In the genomic region with DNA sequence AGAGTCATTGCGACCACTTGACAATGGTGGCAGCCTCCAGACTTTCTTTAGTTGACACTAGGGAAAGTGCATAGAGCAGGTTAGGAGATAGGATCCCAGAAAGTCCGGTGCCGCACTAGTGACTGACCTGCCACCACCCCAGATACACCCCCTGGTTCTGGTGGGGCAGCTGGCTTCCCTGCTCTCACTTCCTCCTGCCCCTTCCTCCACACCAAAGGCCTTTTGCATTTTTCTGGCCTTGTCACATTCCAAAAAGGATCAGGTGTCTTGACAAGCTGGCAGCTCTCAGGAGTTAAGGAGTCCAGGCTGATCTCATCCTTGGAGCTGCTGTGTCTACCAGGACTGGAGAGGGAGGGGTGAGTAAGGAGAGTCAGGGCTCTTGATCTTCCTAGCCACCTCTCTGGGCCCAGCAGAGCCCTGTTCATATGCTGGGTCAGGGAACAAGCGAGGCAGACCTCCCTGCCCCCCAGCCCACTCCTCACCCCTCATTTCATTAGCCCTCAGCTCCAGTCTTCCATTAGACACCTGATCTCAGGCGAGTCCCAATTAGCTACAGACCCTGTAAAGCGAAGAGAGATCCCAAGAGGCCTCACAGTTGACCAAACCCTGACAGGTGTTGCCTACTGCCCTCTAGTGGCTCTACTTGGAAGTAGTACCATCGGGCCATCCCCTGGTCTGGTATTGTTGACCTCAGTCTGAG, we compare ENCODE assay signal across 8 mouse cellular contexts. TPM values are rescaled to one million over a fixed set of nuclear protein-coding genes. Genes with fewer than 3 reads are reported as not detected.
DNase-seq lines count a peak whose midpoint lies in the region; ATAC-seq and TF ChIP-seq lines count a peak whose summit lies in the region.

No protein-coding gene starts in this region.

- ATAC-seq in forebrain, embryonic 12.5 days (ENCODE audit: low FRiP score), result peak; percentile 77
- ATAC-seq in limb, embryonic 11.5 days (ENCODE audit: insufficient number of reproducible peaks, low FRiP score, low TSS enrichment, low read depth), result 0 out of 2 replicates have a peak, but pooled peaks have one; percentile 51
- ATAC-seq in midbrain, embryonic 16.5 days, result peak; percentile 51
- ATAC-seq in stomach, postnatal 0 days (ENCODE audit: low FRiP score, low TSS enrichment), result no peak

- no peak overlapping the region for H3K4me2 ChIP-seq in forebrain, embryonic 12.5 days
- no peak overlapping the region for H3K4me2 ChIP-seq in limb, embryonic 11.5 days (ENCODE audit: low read depth, severe bottlenecking)
- no peak overlapping the region for H3K4me2 ChIP-seq in midbrain, embryonic 16.5 days (ENCODE audit: low read length)
- H3K4me2 ChIP-seq in stomach, postnatal 0 days (replicated peaks; ENCODE audit: low read depth), result no peak overlapping the region

- no peak overlapping the region for H3K4me3 ChIP-seq in forebrain, embryonic 12.5 days (replicated peaks)
- no peak overlapping the region for H3K4me3 ChIP-seq in hindbrain, embryonic 10.5 days
- H3K4me3 ChIP-seq in limb, embryonic 11.5 days (ENCODE audit: low read depth, low read length), result no peak overlapping the region
- H3K4me3 ChIP-seq in midbrain, embryonic 16.5 days (ENCODE audit: low read depth, low read length), result no peak overlapping the region
- H3K4me3 ChIP-seq in stomach, postnatal 0 days (ENCODE audit: low read depth, low read length), result no peak overlapping the region

- peak overlapping the region; percentile 74 for H3K27ac ChIP-seq in forebrain, embryonic 12.5 days
- peak overlapping the region; percentile 66 for H3K27ac ChIP-seq in hindbrain, embryonic 10.5 days
- no peak overlapping the region for H3K27ac ChIP-seq in limb, embryonic 11.5 days (replicated peaks; ENCODE audit: low read depth, low read length)
- H3K27ac ChIP-seq in midbrain, embryonic 16.5 days (ENCODE audit: low read length), result no peak overlapping the region
- H3K27ac ChIP-seq in stomach, postnatal 0 days (replicated peaks), result no peak overlapping the region; the same call in 1 of the 2 replicates

- no peaks in the 10 kb centered on the region for H3K9me3 ChIP-seq in forebrain, embryonic 12.5 days
- H3K9me3 ChIP-seq in hindbrain, embryonic 10.5 days, result no peaks in the 10 kb centered on the region
- no peaks in the 10 kb centered on the region for H3K9me3 ChIP-seq in limb, embryonic 11.5 days (ENCODE audit: control insufficient read depth, low read length)
- H3K9me3 ChIP-seq in midbrain, embryonic 16.5 days (replicated peaks; ENCODE audit: control insufficient read depth, low read length, poor library complexity, severe bottlenecking), result no peaks in the 10 kb centered on the region
- H3K9me3 ChIP-seq in stomach, postnatal 0 days (ENCODE audit: control insufficient read depth, low read length), result no peaks in the 10 kb centered on the region

- H3K9ac ChIP-seq in forebrain, embryonic 12.5 days, result 0 out of 2 replicates have a peak overlapping the region, but pooled peaks have one; percentile 12
- H3K9ac ChIP-seq in limb, embryonic 11.5 days (ENCODE audit: low read length), result no peak overlapping the region
- 0 out of 2 replicates have a peak overlapping the region, but pooled peaks have one; percentile 22 for H3K9ac ChIP-seq in midbrain, embryonic 16.5 days (ENCODE audit: low read depth, low read length)
- H3K9ac ChIP-seq in stomach, postnatal 0 days (ENCODE audit: low read length), result no peak overlapping the region

- 42% methylated on average over 7 of the region's 7 CpGs for WGBS in forebrain, embryonic 12.5 days
- WGBS in hindbrain, embryonic 10.5 days, result 43% methylated on average over 7 of the region's 7 CpGs
- 45% methylated on average over 7 of the region's 7 CpGs for WGBS in limb, embryonic 11.5 days
- WGBS in midbrain, embryonic 16.5 days, result 41% methylated on average over 7 of the region's 7 CpGs
- WGBS in stomach, postnatal 0 days, result 48% methylated on average over 7 of the region's 7 CpGs

- H3K4me1 ChIP-seq in forebrain, embryonic 12.5 days, result peaks cover 25% of the 10 kb centered on the region
- H3K4me1 ChIP-seq in hindbrain, embryonic 10.5 days (replicated peaks), result peaks cover 44% of the 10 kb centered on the region
- H3K4me1 ChIP-seq in limb, embryonic 11.5 days (ENCODE audit: control insufficient read depth, insufficient read depth, low read length), result 0 out of 2 replicates have a peak, but pooled peaks cover 3% of the 10 kb centered on the region
- no peaks in the 10 kb centered on the region; the same call in 1 of the 2 replicates for H3K4me1 ChIP-seq in midbrain, embryonic 16.5 days (ENCODE audit: control insufficient read depth, insufficient read depth, low read length)
- H3K4me1 ChIP-seq in stomach, postnatal 0 days (replicated peaks; ENCODE audit: control insufficient read depth, insufficient read depth), result peaks cover 2% of the 10 kb centered on the region; the same call in 1 of the 2 replicates

- peak; percentile 94 for TF ChIP-seq CTCF in stomach, postnatal 0 days (IDR thresholded peaks at IDR 0.05; ENCODE audit: low read depth)

- no peak for TF ChIP-seq EP300 in stomach, postnatal 0 days (optimal IDR thresholded peaks at IDR 0.05)

- no peaks in the 10 kb centered on the region for H3K27me3 ChIP-seq in forebrain, embryonic 12.5 days
- no peaks in the 10 kb centered on the region for H3K27me3 ChIP-seq in hindbrain, embryonic 10.5 days (ENCODE audit: insufficient read depth, poor library complexity, severe bottlenecking)
- H3K27me3 ChIP-seq in limb, embryonic 11.5 days (ENCODE audit: control insufficient read depth, insufficient read depth, low read length), result no peaks in the 10 kb centered on the region
- H3K27me3 ChIP-seq in midbrain, embryonic 16.5 days (ENCODE audit: control insufficient read depth, insufficient read depth, low read depth, low read length), result no peaks in the 10 kb centered on the region
- H3K27me3 ChIP-seq in stomach, postnatal 0 days (ENCODE audit: control insufficient read depth, insufficient read depth, low read length), result no peaks in the 10 kb centered on the region

- peak; percentile 52 for DNase-seq in urinary bladder, postnatal 25 days (ENCODE audit: low spot score)
- no peak for DNase-seq in urinary bladder, postnatal 10 days (ENCODE audit: low spot score)
- peak; percentile 62 for DNase-seq in c-Kit-positive CD71-positive TER-119-positive erythroid progenitor cells, embryonic 14.5 days (ENCODE audit: low spot score)
- peak; percentile 83 for DNase-seq in hindbrain, embryonic 10.5 days (ENCODE audit: low spot score)
- DNase-seq in limb, embryonic 11.5 days (ENCODE audit: low spot score), result peak; percentile 83
- DNase-seq in stomach, postnatal 0 days (ENCODE audit: low spot score), result peak; percentile 77

- H3K36me3 ChIP-seq in forebrain, embryonic 12.5 days (replicated peaks), result peaks cover 83% of the 10 kb centered on the region
- peaks cover 96% of the 10 kb centered on the region for H3K36me3 ChIP-seq in hindbrain, embryonic 10.5 days
- 0 out of 2 replicates have a peak, but pooled peaks cover 3% of the 10 kb centered on the region for H3K36me3 ChIP-seq in limb, embryonic 11.5 days (ENCODE audit: control insufficient read depth, insufficient read depth, low read length)
- H3K36me3 ChIP-seq in midbrain, embryonic 16.5 days (ENCODE audit: control insufficient read depth, insufficient read depth, low read length), result peaks cover 34% of the 10 kb centered on the region
- peaks cover 10% of the 10 kb centered on the region for H3K36me3 ChIP-seq in stomach, postnatal 0 days (ENCODE audit: control insufficient read depth, insufficient read depth, low read length)

RNA-seq across cellular contexts. Expression of gene Pik3c2b, which starts 41.9 kb away (rescaled TPM):
- 21.3 and 22.0 TPM in 2 replicates for polyA plus RNA-seq in forebrain, embryonic 12.5 days (2016; fragmentation: Nextera tagmentation; extraction: Ambion mirVana)
- 16.8 and 20.8 TPM in 2 replicates for polyA plus RNA-seq in hindbrain, embryonic 10.5 days (2016; fragmentation: Nextera tagmentation; extraction: Ambion mirVana)
- 6.4 and 7.7 TPM in 2 replicates for polyA plus RNA-seq in limb, embryonic 11.5 days (2014; fragmentation: Nextera tagmentation; extraction: Ambion mirVana)
- 12.3 and 14.0 TPM in 2 replicates for polyA plus RNA-seq in midbrain, embryonic 16.5 days (2015; fragmentation: Nextera tagmentation; extraction: Ambion mirVana)
- polyA plus RNA-seq in stomach, postnatal 0 days (2015; fragmentation: Nextera tagmentation; extraction: Ambion mirVana), result 4.2 and 4.7 TPM in 2 replicates

RNA-seq across cellular contexts. Expression of gene Ppp1r15b, which starts 43.6 kb away (rescaled TPM):
- polyA plus RNA-seq in forebrain, embryonic 12.5 days (2016; fragmentation: Nextera tagmentation; extraction: Ambion mirVana), result 58.3 and 63.5 TPM in 2 replicates
- 46.2 and 54.6 TPM in 2 replicates for polyA plus RNA-seq in hindbrain, embryonic 10.5 days (2016; fragmentation: Nextera tagmentation; extraction: Ambion mirVana)
- 46.7 and 55.6 TPM in 2 replicates for polyA plus RNA-seq in limb, embryonic 11.5 days (2014; fragmentation: Nextera tagmentation; extraction: Ambion mirVana)
- 27.7 and 30.7 TPM in 2 replicates for polyA plus RNA-seq in midbrain, embryonic 16.5 days (2015; fragmentation: Nextera tagmentation; extraction: Ambion mirVana)
- polyA plus RNA-seq in stomach, postnatal 0 days (2015; fragmentation: Nextera tagmentation; extraction: Ambion mirVana), result 20.7 and 22.3 TPM in 2 replicates

RNA-seq across cellular contexts. Expression of gene Mdm4, which starts 57.0 kb away (rescaled TPM):
- 52.8 and 53.1 TPM in 2 replicates for polyA plus RNA-seq in forebrain, embryonic 12.5 days (2016; fragmentation: Nextera tagmentation; extraction: Ambion mirVana)
- 31.9 and 36.3 TPM in 2 replicates for polyA plus RNA-seq in hindbrain, embryonic 10.5 days (2016; fragmentation: Nextera tagmentation; extraction: Ambion mirVana)
- 33.2 and 41.5 TPM in 2 replicates for polyA plus RNA-seq in limb, embryonic 11.5 days (2014; fragmentation: Nextera tagmentation; extraction: Ambion mirVana)
- polyA plus RNA-seq in midbrain, embryonic 16.5 days (2015; fragmentation: Nextera tagmentation; extraction: Ambion mirVana), result 35.4 and 40.8 TPM in 2 replicates
- 11.1 and 11.3 TPM in 2 replicates for polyA plus RNA-seq in stomach, postnatal 0 days (2015; fragmentation: Nextera tagmentation; extraction: Ambion mirVana)

Comparison
In these comparisons a context has a peak if more than half of its experiments do, and no peak if none do; other contexts are left out.
1. H3K27ac ChIP-seq: peak in forebrain, embryonic 12.5 days (single experiment) and hindbrain, embryonic 10.5 days (single experiment); none in limb, embryonic 11.5 days (single experiment), midbrain, embryonic 16.5 days (single experiment) and stomach, postnatal 0 days (single experiment).
2. H3K9ac ChIP-seq: peak in forebrain, embryonic 12.5 days (single experiment) and midbrain, embryonic 16.5 days (single experiment); none in limb, embryonic 11.5 days (single experiment) and stomach, postnatal 0 days (single experiment).